Comparison of ENCODE assay signal across 9 mouse cellular contexts in genomic region chr6:28831011-28831853, GRCm38 (mm10). TPM values are rescaled to one million over a fixed set of nuclear protein-coding genes. Genes with fewer than 3 reads are reported as not detected.
DNase-seq lines count a peak whose midpoint lies in the region; ATAC-seq lines count a peak whose summit lies in the region.
"Had no signal": no experiment of that assay in that cellular context is flagged by ENCODE, and none has a peak within 500 bp of the region (broad histone marks: within the 10 kb centered on the region; RNA-seq: fewer than 3 reads in every experiment).

Gene Lrrc4, minus strand, starts transcription at chr6:28831747.

- H3K27me3 ChIP-seq in kidney, embryonic 15.5 days = peaks cover 23% of the 10 kb centered on the region
- no peaks in the 10 kb centered on the region for H3K27me3 ChIP-seq in forebrain, embryonic 16.5 days (replicated peaks; ENCODE audit: control insufficient read depth, insufficient read depth, low read length)
- peaks cover 36% of the 10 kb centered on the region for H3K27me3 ChIP-seq in limb, embryonic 15.5 days

- no peaks in the 10 kb centered on the region for H3K9me3 ChIP-seq in kidney, embryonic 15.5 days (replicated peaks)
- H3K9me3 ChIP-seq in forebrain, embryonic 16.5 days (ENCODE audit: control insufficient read depth, low read length) = no peaks in the 10 kb centered on the region
- H3K9me3 ChIP-seq in limb, embryonic 15.5 days = no peaks in the 10 kb centered on the region

- 38% methylated on average over 27 of the region's 27 CpGs for WGBS in kidney, embryonic 15.5 days
- WGBS in forebrain, embryonic 16.5 days = 27% methylated on average over 27 of the region's 27 CpGs
- WGBS in limb, embryonic 15.5 days = 35% methylated on average over 27 of the region's 27 CpGs

- no peak for ATAC-seq in kidney, embryonic 15.5 days (replicated peaks; ENCODE audit: low FRiP score)
- no peak for ATAC-seq in forebrain, embryonic 16.5 days
- no peak for ATAC-seq in limb, embryonic 15.5 days (ENCODE audit: insufficient number of reproducible peaks, low FRiP score, low TSS enrichment, low read depth)

- H3K4me1 ChIP-seq in kidney, embryonic 15.5 days = peaks cover 48% of the 10 kb centered on the region
- H3K4me1 ChIP-seq in brown adipose tissue, adult 24 weeks (ENCODE audit: control insufficient read depth, insufficient read depth, insufficient read length, low read length) = no peaks in the 10 kb centered on the region
- peaks cover 57% of the 10 kb centered on the region for H3K4me1 ChIP-seq in forebrain, embryonic 16.5 days (replicated peaks; ENCODE audit: control insufficient read depth, insufficient read depth, low read length)
- peaks cover 37% of the 10 kb centered on the region for H3K4me1 ChIP-seq in limb, embryonic 15.5 days

- H3K9ac ChIP-seq in kidney, embryonic 15.5 days = peak within 1 kb of the TSS; percentile 74
- peak within 1 kb of the TSS; percentile 89 for H3K9ac ChIP-seq in forebrain, embryonic 16.5 days (replicated peaks; ENCODE audit: low read depth, low read length)
- peak within 1 kb of the TSS; percentile 47 for H3K9ac ChIP-seq in limb, embryonic 15.5 days

- peak within 1 kb of the TSS; percentile 65 for H3K4me3 ChIP-seq in kidney, embryonic 15.5 days (replicated peaks)
- H3K4me3 ChIP-seq in brown adipose tissue, adult 24 weeks (ENCODE audit: insufficient read depth, low read depth, low read length) = peak within 1 kb of the TSS; percentile 74
- H3K4me3 ChIP-seq in forebrain, embryonic 16.5 days (replicated peaks; ENCODE audit: low read length) = peak within 1 kb of the TSS; percentile 66
- peak within 1 kb of the TSS; percentile 59 for H3K4me3 ChIP-seq in limb, embryonic 15.5 days

- H3K36me3 ChIP-seq in kidney, embryonic 15.5 days = 0 out of 2 replicates have a peak, but pooled peaks cover 6% of the 10 kb centered on the region
- H3K36me3 ChIP-seq in forebrain, embryonic 16.5 days (ENCODE audit: control insufficient read depth, insufficient read depth) = no peaks in the 10 kb centered on the region; the same call in 1 of the 2 replicates
- H3K36me3 ChIP-seq in limb, embryonic 15.5 days = 0 out of 2 replicates have a peak, but pooled peaks cover 7% of the 10 kb centered on the region

- H3K4me2 ChIP-seq in kidney, embryonic 15.5 days = peak within 1 kb of the TSS; percentile 90
- H3K4me2 ChIP-seq in forebrain, embryonic 16.5 days (ENCODE audit: low read length) = peak within 1 kb of the TSS; percentile 95
- H3K4me2 ChIP-seq in limb, embryonic 15.5 days = peak within 1 kb of the TSS; percentile 99

- DNase-seq in kidney, postnatal 36 days = no peak
- no peak for DNase-seq in adrenal gland, postnatal 4 days (ENCODE audit: low spot score in 2 of 2)
- DNase-seq in adrenal gland, adult 8-10 months = no peak
- DNase-seq in thymus, postnatal 36 days = no peak

- H3K27ac ChIP-seq in kidney, embryonic 15.5 days = no peak within 1 kb of the TSS; the same call in 1 of the 2 replicates
- H3K27ac ChIP-seq in brown adipose tissue, adult 24 weeks (replicated peaks; ENCODE audit: low read depth, low read length) = no peak within 1 kb of the TSS
- peak within 1 kb of the TSS; percentile 93 for H3K27ac ChIP-seq in forebrain, embryonic 16.5 days (ENCODE audit: low read length)
- H3K27ac ChIP-seq in limb, embryonic 15.5 days = no peak within 1 kb of the TSS

RNA-seq across cellular contexts. Expression of gene Lrrc4, which starts in this region (rescaled TPM):
- polyA plus RNA-seq in kidney, embryonic 15.5 days (2015; fragmentation: Nextera tagmentation; extraction: Ambion mirVana) = 1.8 and 1.9 TPM in 2 replicates
- polyA plus RNA-seq in brown adipose tissue, adult 24 weeks (2012; ENCODE audit: insufficient read depth, insufficient read length, missing spikeins) = 0.83 TPM in 1 of 2 replicates, not detected in the other
- polyA plus RNA-seq in forebrain, embryonic 16.5 days (2015; fragmentation: Nextera tagmentation; extraction: Ambion mirVana) = 7.4 and 8.4 TPM in 2 replicates
- polyA plus RNA-seq in limb, embryonic 15.5 days (2015; fragmentation: Nextera tagmentation; extraction: Ambion mirVana) = 0.36 and 0.56 TPM in 2 replicates
- total RNA-seq in adrenal gland, postnatal 4 days (2021) = 1 to 10 TPM; 6.4 to 7.0 TPM
- 1 to 10 TPM; 5.9 to 8.0 (median 7.1) TPM for total RNA-seq in adrenal gland, adult 8-10 months (2022)
- total RNA-seq: neutrophil, adult 5-6 weeks had no signal
